Mouse (Mus musculus): ENCODE measurements at regions not wholly inside any gene's neighbourhood (a gene's known extent, or its start where the extent isn't known, plus 50 kb on each side); places are given as distances from the start of the nearest gene placed in this dataset.

GRCm38 (mm10) chr10:25788004-25788403 is 251.9 kb upstream of the Smlr1 start:
- TF ChIP-seq CTCF (conservative IDR thresholded peaks at IDR 0.05; ENCODE audit: low read length) (no peak), NANOG (IDR thresholded peaks at IDR 0.05; ENCODE audit: borderline replicate concordance, low read length) (no peak), POU5F1 (IDR thresholded peaks at IDR 0.05; ENCODE audit: borderline replicate concordance, low read length) (no peak)

Measured in E14TG2a.4 (cell line).